Mouse (Mus musculus): ENCODE data around the gene Mrpl28. TPM values are rescaled to one million over a fixed set of nuclear protein-coding genes. Genes with fewer than 3 reads are reported as not detected.

Mrpl28 gene
- total RNA-seq, 2 experiments from 2014 or later, result 134 to 148 TPM

DNA sequence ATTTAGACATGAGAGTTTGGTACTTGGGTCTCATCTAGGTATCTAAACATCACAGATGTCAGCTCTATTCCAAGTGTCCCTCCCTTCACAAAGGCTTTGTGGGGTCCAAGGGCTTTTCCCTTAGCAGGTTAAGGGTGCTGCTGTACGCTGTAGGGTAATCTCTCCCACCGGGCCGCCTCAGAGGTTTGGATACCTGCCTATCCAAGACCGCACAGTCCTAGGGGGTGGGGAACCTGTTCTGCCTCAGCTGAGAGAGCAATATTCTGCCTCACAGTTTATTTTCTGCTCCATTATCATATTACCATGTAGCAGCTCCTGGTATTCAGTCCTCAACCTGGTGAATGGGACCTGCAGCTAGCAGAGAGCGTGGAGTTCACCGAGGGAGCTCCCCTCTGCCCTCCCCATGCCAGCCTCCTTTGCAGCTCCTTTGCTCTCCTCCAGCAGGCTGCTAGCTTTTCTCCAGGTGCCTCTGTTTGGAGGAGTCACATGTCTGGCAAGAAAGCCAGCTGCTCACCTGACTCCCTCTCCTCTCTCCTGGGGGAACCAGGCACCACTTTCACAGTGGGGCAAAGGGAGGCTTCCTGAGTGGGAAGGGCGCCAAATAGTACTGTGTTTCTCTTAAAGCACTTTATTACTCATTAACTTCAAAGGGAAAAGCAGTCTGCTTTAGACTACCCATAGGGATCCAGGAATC is 7.9 kb upstream of the Mrpl28 start:
- intact Hi-C loops (cut with DNase I), result no loop called here
- no peak for DNase-seq

DNA sequence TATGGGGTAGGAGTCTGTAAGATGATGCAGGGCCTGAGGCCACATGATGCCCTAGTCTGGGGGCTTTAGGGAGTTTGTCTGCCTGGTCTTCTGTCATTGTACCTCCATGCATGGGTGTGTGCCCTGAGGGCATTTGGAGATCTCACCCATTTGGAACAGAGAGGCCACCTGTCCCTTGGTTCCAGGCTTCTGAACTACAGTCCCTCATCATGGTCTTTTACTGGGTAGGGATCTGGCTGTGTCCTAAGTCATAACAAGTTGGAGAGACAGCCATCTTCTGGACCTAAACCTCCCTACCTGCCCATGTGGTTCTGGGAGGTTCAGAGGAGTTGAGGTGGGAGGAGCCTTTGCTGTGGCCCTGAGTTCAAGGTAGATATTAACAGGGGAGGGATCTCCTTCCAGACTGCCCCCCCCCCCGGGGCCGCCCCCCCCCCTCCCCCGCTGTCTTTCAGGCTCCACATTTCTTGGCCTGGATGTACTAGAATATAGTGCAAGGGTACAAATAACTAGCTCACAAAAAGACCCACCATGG is 7.3 kb upstream of the Mrpl28 start:
- no peak for DNase-seq
- intact Hi-C loops (cut with DNase I), result no loop called here

- no peak for DNase-seq
- intact Hi-C loops (cut with DNase I), result no loop called here
These were observed 6.6 kb upstream of the Mrpl28 start for GRCm38 (mm10) chr17:26116503-26117258.

GRCm38 (mm10) chr17:26119766-26120710 is 3.3 kb upstream of the Mrpl28 start:
- DNase-seq, result peak; percentile 42 to 63
- intact Hi-C loops (cut with DNase I), result loop anchor here (5.0 to 10.0 kb wide), 2 partner anchors 122 to 335 kb away; partner anchors contain the start of gene Fam234a

DNA sequence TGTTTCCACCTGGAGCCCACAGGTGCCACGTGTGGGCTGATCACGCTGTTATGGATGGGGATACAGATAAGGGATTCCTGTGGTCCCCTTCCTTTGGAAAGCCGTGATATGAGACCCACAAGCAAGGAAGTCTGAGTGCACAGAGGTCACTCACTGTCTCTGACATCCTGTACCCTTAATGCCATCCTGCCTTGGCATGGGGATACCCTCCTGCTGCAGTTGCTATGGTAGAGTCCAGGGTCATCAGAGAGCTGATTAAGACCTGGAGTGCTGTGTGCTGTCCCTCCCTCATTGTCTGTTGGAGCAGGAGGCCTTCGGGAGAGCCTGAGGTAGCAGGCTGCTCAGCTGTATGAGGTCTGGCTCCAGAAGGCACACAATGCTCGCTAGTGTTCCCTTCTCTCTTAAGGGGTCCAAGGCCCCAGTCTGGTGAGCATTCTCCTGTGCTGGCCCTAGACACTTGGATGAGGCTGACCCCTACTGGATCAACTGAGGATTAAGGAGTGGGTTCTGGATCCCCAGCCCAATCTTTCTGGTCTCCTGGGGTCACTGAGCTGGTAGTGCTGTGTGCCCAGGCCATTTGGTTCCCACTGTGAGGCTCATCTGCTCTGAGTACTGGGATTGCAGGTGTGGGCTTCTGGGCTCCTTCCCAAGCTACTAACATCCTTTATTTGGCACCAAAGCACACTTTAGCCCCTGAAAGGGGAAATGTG is 714 bp upstream of the Mrpl28 start:
- no peak for DNase-seq
- intact Hi-C loops (cut with DNase I), result loop anchor here (1.0 to 10.0 kb wide), 3 partner anchors 16 to 332 kb away; partner anchors contain the start of genes Axin1 and Fam234a

- intact Hi-C loops (cut with DNase I), result loop anchor here (5.0 to 10.0 kb wide), 2 partner anchors 118 to 330 kb away; partner anchors contain the start of gene Fam234a
- DNase-seq, result no peak
These were observed 1.3 kb downstream of the Mrpl28 start for GRCm38 (mm10) chr17:26124560-26124959.

DNA sequence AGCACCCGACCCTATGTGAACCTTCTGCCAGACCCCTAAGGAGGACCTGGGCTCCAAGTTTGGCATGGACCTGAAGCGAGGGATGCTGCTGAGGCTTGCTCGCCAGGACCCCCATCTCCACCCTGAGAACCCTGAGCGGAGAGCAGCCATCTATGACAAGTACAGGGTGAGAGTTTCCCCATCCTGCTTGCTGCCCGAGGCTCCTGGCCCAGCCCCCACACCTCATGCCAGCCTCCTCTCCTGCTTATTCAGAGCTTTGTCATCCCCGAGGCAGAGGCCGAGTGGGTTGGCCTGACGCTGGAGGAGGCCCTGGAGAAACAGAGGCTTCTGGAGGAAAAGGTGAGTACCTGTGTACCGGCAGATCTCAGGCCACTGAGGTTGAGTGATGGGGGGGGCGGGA is 1.9 kb downstream of the Mrpl28 start:
- DNase-seq, result no peak
- intact Hi-C loops (cut with DNase I), result loop anchor here (10.0 kb wide), 1 partner anchor 330 kb away; no protein-coding TSS in a partner anchor

GRCm38 (mm10) chr17:26131062-26131732 is 7.9 kb downstream of the Mrpl28 start:
- no peak for DNase-seq
- intact Hi-C loops (cut with DNase I), result no loop called here

GRCm38 (mm10) chr17:26131856-26132853 is 8.9 kb downstream of the Mrpl28 start:
- intact Hi-C loops (cut with DNase I), result no loop called here
- no peak for DNase-seq

- DNase-seq, result no peak
- intact Hi-C loops (cut with DNase I), result loop anchor here (5.0 kb wide), 1 partner anchor 105 kb away; the partner anchor contains the start of gene Fam234a
These were observed 13.9 kb downstream of the Mrpl28 start for GRCm38 (mm10) chr17:26137106-26137750.

- DNase-seq, result no peak
- intact Hi-C loops (cut with DNase I), result loop anchor here (1.0 to 5.0 kb wide), 2 partner anchors 14 to 105 kb away; partner anchors contain the start of genes Fam234a and Mrpl28
These were observed 14.4 kb downstream of the Mrpl28 start for GRCm38 (mm10) chr17:26137751-26138130.

DNA sequence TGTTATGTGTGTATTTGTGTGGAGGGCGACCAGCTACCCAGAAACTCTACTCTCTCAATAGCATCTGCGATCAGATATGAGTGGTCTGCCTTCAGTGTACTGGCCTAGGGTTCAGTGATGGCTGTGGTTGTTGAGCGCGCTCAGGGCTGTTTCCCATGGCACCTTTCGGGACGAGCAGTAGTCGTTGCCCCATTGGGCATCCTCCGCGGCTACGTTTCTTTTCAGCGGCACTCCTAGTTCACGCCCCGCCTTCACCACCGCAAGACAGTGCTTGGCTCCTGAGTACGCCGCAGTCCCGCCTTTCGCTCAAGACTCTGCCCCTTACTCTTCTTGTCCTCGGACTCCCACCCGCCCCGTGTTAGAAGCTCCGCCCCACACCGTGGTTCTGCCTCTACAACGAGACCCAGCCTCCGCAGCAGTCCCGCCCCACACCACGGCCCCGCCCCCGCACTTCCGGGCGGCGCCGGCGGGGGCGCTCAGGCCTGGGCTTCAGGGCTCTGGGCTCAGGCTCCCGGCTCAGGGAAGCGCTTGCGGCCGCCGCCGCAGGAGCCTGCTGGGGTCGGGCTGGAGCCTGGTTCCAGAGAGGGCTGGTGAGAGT is 15.0 kb downstream of the Mrpl28 start, which contains the start of gene Axin1:
Axin1 (plus strand) TSS at position 450 of the 598 bp plus-strand sequence.
- intact Hi-C loops (cut with DNase I), result loop anchor here (1.0 to 5.0 kb wide), 2 partner anchors 15 to 104 kb away; partner anchors contain the start of genes Fam234a and Mrpl28
- DNase-seq, result peak; percentile 88 to 93

GRCm38 (mm10) chr17:26138901-26139381 is 15.6 kb downstream of the Mrpl28 start:
- intact Hi-C loops (cut with DNase I), result loop anchor here (1.0 to 5.0 kb wide), 2 partner anchors 16 to 103 kb away; partner anchors contain the start of genes Fam234a and Mrpl28
- DNase-seq, result no peak

GRCm38 (mm10) chr17:26142796-26143195 is 19.5 kb downstream of the Mrpl28 start:
- DNase-seq, result no peak
- intact Hi-C loops (cut with DNase I), result no loop called here

DNA sequence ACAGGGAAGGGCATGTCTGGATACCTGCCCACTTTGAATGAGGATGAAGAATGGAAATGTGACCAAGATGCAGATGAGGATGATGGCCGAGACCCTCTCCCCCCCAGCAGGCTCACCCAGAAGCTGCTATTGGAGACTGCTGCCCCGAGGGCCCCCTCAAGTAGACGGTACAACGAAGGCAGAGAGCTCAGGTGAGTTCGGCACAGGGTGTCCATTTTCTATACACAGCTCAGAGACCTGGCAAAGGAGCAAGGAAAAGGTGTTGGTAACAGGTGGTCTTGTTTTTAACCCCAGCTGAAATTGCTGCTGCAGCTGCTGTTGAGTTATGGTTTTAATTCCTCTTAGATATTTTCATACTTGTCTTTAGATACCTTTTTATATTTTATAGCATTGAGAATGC is 20.1 kb downstream of the Mrpl28 start:
- intact Hi-C loops (cut with DNase I), result no loop called here

DNA sequence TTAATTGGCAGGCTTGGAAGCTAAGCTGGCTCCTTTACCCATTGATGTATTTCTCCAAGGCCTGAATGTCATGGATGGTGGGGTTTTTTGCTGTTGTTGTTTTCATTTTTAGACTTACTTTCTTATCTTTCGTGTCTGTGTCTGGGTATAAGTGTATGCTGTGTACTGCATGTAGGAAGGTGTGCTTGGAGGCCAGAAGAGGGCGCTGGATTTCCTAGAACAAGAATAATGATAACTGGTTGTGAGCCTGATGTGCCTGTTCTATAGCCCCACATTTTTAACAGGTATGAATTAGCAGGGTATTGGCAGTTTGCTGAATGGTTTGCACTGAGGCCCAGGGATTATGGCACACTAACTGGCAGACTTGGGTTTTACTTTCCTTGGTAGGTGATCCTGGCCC is 25.8 kb downstream of the Mrpl28 start:
- intact Hi-C loops (cut with DNase I), result no loop called here
- DNase-seq, result no peak

More for the DNA sequence above, 20.1 kb downstream of the Mrpl28 start:
- no peak for DNase-seq

All from heart, postnatal 36 days (tissue).